Comparison of ENCODE assay signal across 17 mouse cellular contexts in the genomic region with DNA sequence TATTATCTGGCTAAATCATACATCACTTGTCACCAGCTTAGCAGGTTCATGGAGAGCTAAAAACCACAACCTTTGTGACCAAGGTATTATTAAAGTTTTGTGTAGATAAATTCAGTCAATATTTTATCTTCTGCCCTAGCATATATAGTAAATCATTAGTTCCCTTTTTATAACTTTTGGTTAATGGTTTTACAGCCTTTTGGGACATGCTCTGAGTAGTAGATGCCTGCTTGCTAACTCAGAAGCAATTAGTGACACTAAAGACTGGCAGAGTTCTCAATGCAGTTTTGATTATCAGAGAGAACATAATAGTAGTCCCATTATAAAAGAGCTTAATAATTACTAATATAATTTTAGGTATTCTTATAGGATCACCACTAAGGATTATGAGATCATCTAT. TPM values are rescaled to one million over a fixed set of nuclear protein-coding genes. Genes with fewer than 3 reads are reported as not detected.
"Had no signal": no experiment of that assay in that cellular context is flagged by ENCODE, and none has a peak within 500 bp of the region (broad histone marks: within the 10 kb centered on the region; RNA-seq: fewer than 3 reads in every experiment).

No protein-coding gene starts in this region.

RNA-seq across cellular contexts. Expression of gene Bcl2a1a, which starts 5.2 kb away (rescaled TPM):
- polyA plus RNA-seq: limb, embryonic 10.5 days; limb, embryonic 11.5 days; limb, embryonic 12.5 days; limb, embryonic 13.5 days; liver, embryonic 11.5 days; liver, embryonic 16.5 days; midbrain, embryonic 10.5 days; midbrain, embryonic 11.5 days; midbrain, embryonic 12.5 days; midbrain, embryonic 13.5 days; midbrain, embryonic 14.5 days; midbrain, embryonic 15.5 days; midbrain, embryonic 16.5 days; midbrain, postnatal 0 days; myocyte; neural tube, embryonic 11.5 days; neural tube, embryonic 12.5 days had no signal
